Mouse (Mus musculus): Measurements from ENCODE around the gene Nudcd2.
"Not testable (repeated sequence)": the region's sequence is repeated elsewhere in the genome, so short reads cannot be mapped to it uniquely, and the experiment has no call there.

The Nudcd2 gene

GRCm38 (mm10) chr11:40733339-40734174 is at the start of gene Nudcd2, which contains the start of gene Hmmr:
Gene Nudcd2 (plus strand): TSS chr11:40733667.
Gene Hmmr (minus strand): TSS chr11:40733422.
- peak; percentile 96 for DNase-seq (ENCODE audit: low read depth, low spot score)

- DNase-seq (ENCODE audit: low read depth, low spot score), result no peak
Measured at GRCm38 (mm10) chr11:40690444-40691127, 42.9 kb upstream of the Nudcd2 start.

- no peak for DNase-seq (ENCODE audit: low read depth, low spot score)
Measured at GRCm38 (mm10) chr11:40692101-40692509, 41.4 kb upstream of the Nudcd2 start.

GRCm38 (mm10) chr11:40692511-40693365 is 40.7 kb upstream of the Nudcd2 start:
- DNase-seq (ENCODE audit: low read depth, low spot score), result peak; percentile 90

- DNase-seq (ENCODE audit: low read depth, low spot score), result peak; percentile 19
Measured at GRCm38 (mm10) chr11:40693366-40693951, 40.0 kb upstream of the Nudcd2 start.

- peak; percentile 25 for DNase-seq (ENCODE audit: low read depth, low spot score)
Measured at GRCm38 (mm10) chr11:40694311-40695087, 39.0 kb upstream of the Nudcd2 start.

- DNase-seq (ENCODE audit: low read depth, low spot score), result no peak
Measured at GRCm38 (mm10) chr11:40695103-40695502, 38.4 kb upstream of the Nudcd2 start, which contains the start of gene Mat2b. Gene Mat2b (minus strand): TSS chr11:40695203.

GRCm38 (mm10) chr11:40709899-40710298 is 23.6 kb upstream of the Nudcd2 start:
- not testable (repeated sequence) for DNase-seq (ENCODE audit: low read depth, low spot score)

GRCm38 (mm10) chr11:40713858-40714257 is 19.6 kb upstream of the Nudcd2 start:
- no peak for DNase-seq (ENCODE audit: low read depth, low spot score)

- DNase-seq (ENCODE audit: low read depth, low spot score), result no peak
Measured at GRCm38 (mm10) chr11:40715524-40715923, 17.9 kb upstream of the Nudcd2 start.

- no peak for DNase-seq (ENCODE audit: low read depth, low spot score)
Measured at GRCm38 (mm10) chr11:40718324-40718723, 15.1 kb upstream of the Nudcd2 start.

GRCm38 (mm10) chr11:40732997-40733338 is 499 bp upstream of the Nudcd2 start:
- no peak for DNase-seq (ENCODE audit: low read depth, low spot score)

- DNase-seq (ENCODE audit: low read depth, low spot score), result no peak
Measured at GRCm38 (mm10) chr11:40734251-40734752, 835 bp downstream of the Nudcd2 start.

GRCm38 (mm10) chr11:40737369-40737768 is 3.9 kb downstream of the Nudcd2 start:
- DNase-seq (ENCODE audit: low read depth, low spot score), result no peak

GRCm38 (mm10) chr11:40741605-40742262 is 8.3 kb downstream of the Nudcd2 start:
- no peak for DNase-seq (ENCODE audit: low read depth, low spot score)

GRCm38 (mm10) chr11:40744348-40744747 is 10.9 kb downstream of the Nudcd2 start:
- DNase-seq (ENCODE audit: low read depth, low spot score), result no peak

- no peak for DNase-seq (ENCODE audit: low read depth, low spot score)
Measured at GRCm38 (mm10) chr11:40746361-40746760, 12.9 kb downstream of the Nudcd2 start.

- DNase-seq (ENCODE audit: low read depth, low spot score), result no peak
Measured at GRCm38 (mm10) chr11:40747716-40748115, 14.2 kb downstream of the Nudcd2 start.

- DNase-seq (ENCODE audit: low read depth, low spot score), result no peak
Measured at GRCm38 (mm10) chr11:40753836-40754235, 20.4 kb downstream of the Nudcd2 start.

- no peak for DNase-seq (ENCODE audit: low read depth, low spot score)
Measured at GRCm38 (mm10) chr11:40754664-40755107, 21.2 kb downstream of the Nudcd2 start.

Measured in retina, postnatal 7 days (tissue).